Mouse (Mus musculus): ENCODE data around the gene Cped1. TPM values are rescaled to one million over a fixed set of nuclear protein-coding genes. Genes with fewer than 3 reads are reported as not detected.
"Not testable (repeated sequence)": the region's sequence is repeated elsewhere in the genome, so short reads cannot be mapped to it uniquely, and the experiment has no call there.

Cped1 gene
- polyA plus RNA-seq, 1 experiment: 1.8 TPM

GRCm38 (mm10) chr6:22036911-22037310 is 51.2 kb downstream of the Cped1 start:
- no peaks in the 10 kb centered on the region for H3K4me1 ChIP-seq (ENCODE audit: control insufficient read depth, insufficient read depth, low read length)
- no peak overlapping the region for H3K4me3 ChIP-seq (ENCODE audit: control insufficient read depth, low read depth, low read length)
- no peak for TF ChIP-seq CTCF (IDR thresholded peaks at IDR 0.05; ENCODE audit: control insufficient read depth, insufficient read depth, insufficient replicate concordance, low read depth, low read length)
- no peak for TF ChIP-seq POLR2A (IDR thresholded peaks at IDR 0.05; ENCODE audit: control insufficient read depth, low read depth, low read length)
- H3K27me3 ChIP-seq (ENCODE audit: control insufficient read depth, insufficient read depth, low read length): no peaks in the 10 kb centered on the region
- no peak overlapping the region for H3K27ac ChIP-seq (ENCODE audit: control insufficient read depth, insufficient read depth, low read depth, low read length)
- H3K36me3 ChIP-seq (ENCODE audit: control insufficient read depth, insufficient read depth, low read length): no peaks in the 10 kb centered on the region

GRCm38 (mm10) chr6:22037441-22038050 is 51.8 kb downstream of the Cped1 start:
- no peak for TF ChIP-seq CTCF (IDR thresholded peaks at IDR 0.05; ENCODE audit: control insufficient read depth, insufficient read depth, insufficient replicate concordance, low read depth, low read length)
- no peak for TF ChIP-seq POLR2A (IDR thresholded peaks at IDR 0.05; ENCODE audit: control insufficient read depth, low read depth, low read length)
- no peaks in the 10 kb centered on the region for H3K36me3 ChIP-seq (ENCODE audit: control insufficient read depth, insufficient read depth, low read length)
- H3K27ac ChIP-seq (ENCODE audit: control insufficient read depth, insufficient read depth, low read depth, low read length): peak overlapping the region; percentile 32; the same call in 1 of the 2 replicates

GRCm38 (mm10) chr6:22039666-22040065 is 54.0 kb downstream of the Cped1 start:
- not testable (repeated sequence) for H3K4me3 ChIP-seq (ENCODE audit: control insufficient read depth, low read depth, low read length); H3K4me1 ChIP-seq (ENCODE audit: control insufficient read depth, insufficient read depth, low read length); H3K27ac ChIP-seq (ENCODE audit: control insufficient read depth, insufficient read depth, low read depth, low read length); H3K27me3 ChIP-seq (ENCODE audit: control insufficient read depth, insufficient read depth, low read length); H3K36me3 ChIP-seq (ENCODE audit: control insufficient read depth, insufficient read depth, low read length)

More at GRCm38 (mm10) chr6:22037441-22038050, 51.8 kb downstream of the Cped1 start:
- H3K4me3 ChIP-seq (ENCODE audit: control insufficient read depth, low read depth, low read length): no peak overlapping the region
- H3K4me1 ChIP-seq (ENCODE audit: control insufficient read depth, insufficient read depth, low read length): no peaks in the 10 kb centered on the region
- H3K27me3 ChIP-seq (ENCODE audit: control insufficient read depth, insufficient read depth, low read length): no peaks in the 10 kb centered on the region

- Histone ChIP-seq H3K4me1 (ENCODE audit: control insufficient read depth, insufficient read depth, low read length) (no peaks in the 10 kb centered on the region), H3K36me3 (ENCODE audit: control insufficient read depth, insufficient read depth, low read length) (no peaks in the 10 kb centered on the region), H3K27me3 (ENCODE audit: control insufficient read depth, insufficient read depth, low read length) (no peaks in the 10 kb centered on the region), H3K27ac (ENCODE audit: control insufficient read depth, insufficient read depth, low read depth, low read length) (no peak overlapping the region), H3K4me3 (ENCODE audit: control insufficient read depth, low read depth, low read length) (no peak overlapping the region)
- no peak for TF ChIP-seq POLR2A (IDR thresholded peaks at IDR 0.05; ENCODE audit: control insufficient read depth, low read depth, low read length)
These were observed 59.3 kb downstream of the Cped1 start for GRCm38 (mm10) chr6:22044880-22045605.

GRCm38 (mm10) chr6:22047101-22047500 is 61.4 kb downstream of the Cped1 start:
- Histone ChIP-seq H3K27me3 (ENCODE audit: control insufficient read depth, insufficient read depth, low read length) (no peaks in the 10 kb centered on the region), H3K4me1 (ENCODE audit: control insufficient read depth, insufficient read depth, low read length) (no peaks in the 10 kb centered on the region), H3K36me3 (ENCODE audit: control insufficient read depth, insufficient read depth, low read length) (no peaks in the 10 kb centered on the region), H3K4me3 (ENCODE audit: control insufficient read depth, low read depth, low read length) (no peak overlapping the region), H3K27ac (ENCODE audit: control insufficient read depth, insufficient read depth, low read depth, low read length) (no peak overlapping the region)
- TF ChIP-seq POLR2A (IDR thresholded peaks at IDR 0.05; ENCODE audit: control insufficient read depth, low read depth, low read length): no peak
- no peak for TF ChIP-seq CTCF (IDR thresholded peaks at IDR 0.05; ENCODE audit: control insufficient read depth, insufficient read depth, insufficient replicate concordance, low read depth, low read length)

GRCm38 (mm10) chr6:22049093-22049492 is 63.4 kb downstream of the Cped1 start:
- Histone ChIP-seq H3K27me3 (ENCODE audit: control insufficient read depth, insufficient read depth, low read length) (no peaks in the 10 kb centered on the region), H3K36me3 (ENCODE audit: control insufficient read depth, insufficient read depth, low read length) (no peaks in the 10 kb centered on the region), H3K27ac (ENCODE audit: control insufficient read depth, insufficient read depth, low read depth, low read length) (peak overlapping the region; percentile 36; the same call in 1 of the 2 replicates), H3K4me3 (ENCODE audit: control insufficient read depth, low read depth, low read length) (no peak overlapping the region), H3K4me1 (ENCODE audit: control insufficient read depth, insufficient read depth, low read length) (no peaks in the 10 kb centered on the region)
- TF ChIP-seq CTCF (IDR thresholded peaks at IDR 0.05; ENCODE audit: control insufficient read depth, insufficient read depth, insufficient replicate concordance, low read depth, low read length) (no peak), POLR2A (IDR thresholded peaks at IDR 0.05; ENCODE audit: control insufficient read depth, low read depth, low read length) (no peak)

GRCm38 (mm10) chr6:22051526-22051925 is 65.8 kb downstream of the Cped1 start:
- H3K27me3 ChIP-seq (ENCODE audit: control insufficient read depth, insufficient read depth, low read length): no peaks in the 10 kb centered on the region
- TF ChIP-seq POLR2A (IDR thresholded peaks at IDR 0.05; ENCODE audit: control insufficient read depth, low read depth, low read length): no peak
- TF ChIP-seq CTCF (IDR thresholded peaks at IDR 0.05; ENCODE audit: control insufficient read depth, insufficient read depth, insufficient replicate concordance, low read depth, low read length): no peak
- H3K27ac ChIP-seq (ENCODE audit: control insufficient read depth, insufficient read depth, low read depth, low read length): no peak overlapping the region
- H3K36me3 ChIP-seq (ENCODE audit: control insufficient read depth, insufficient read depth, low read length): no peaks in the 10 kb centered on the region
- no peaks in the 10 kb centered on the region for H3K4me1 ChIP-seq (ENCODE audit: control insufficient read depth, insufficient read depth, low read length)
- H3K4me3 ChIP-seq (ENCODE audit: control insufficient read depth, low read depth, low read length): no peak overlapping the region
